Mouse (Mus musculus) testis, adult 10 weeks (tissue): Measurements from ENCODE around the gene Gm47429. TPM values are rescaled to one million over a fixed set of nuclear protein-coding genes. Genes with fewer than 3 reads are reported as not detected.

Experiments used
- polyA plus RNA-seq: library from polyadenylated mRNA; stranded (reverse); fragments of 350-450 nt; fragmentation: Illumina TruSeq; extraction: RNeasy Lipid Tissue Mini Kit (QIAGEN cat#74804); gene quantifications from one replicate; pipeline ENCODE4 v1.2.3, GENCODE M21; 2014; ENCODE audit warnings: low read depth, low replicate concordance

Gene Gm47429
- 268 TPM for polyA plus RNA-seq

DNA sequence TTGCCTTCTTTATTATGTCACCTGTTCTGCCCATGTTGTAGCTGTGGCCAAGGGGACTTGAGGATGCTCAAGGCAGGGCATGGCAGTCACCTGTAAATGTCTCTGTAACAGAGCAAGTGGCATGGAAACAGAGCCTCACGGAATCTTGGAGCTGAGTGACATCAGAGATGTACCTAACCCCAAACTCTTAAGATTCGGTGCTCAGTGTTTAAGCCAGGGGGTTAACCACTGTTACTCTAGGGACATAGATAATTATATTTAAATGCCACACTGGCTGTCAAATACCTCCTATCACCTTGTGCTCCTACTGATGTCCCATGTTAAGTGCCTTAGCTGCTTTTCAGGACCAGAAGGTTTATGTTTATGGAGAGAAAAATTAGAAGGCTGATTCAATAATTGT lies at the start of gene Gm47429:
TSS of gene Gm47429 (minus strand) at position 101 of the 400 bp plus-strand sequence.

GRCm38 (mm10) chr13:50467007-50467406 lies 23.3 kb upstream of the Gm47429 start, which contains the start of gene Nutm2:
TSS of gene Nutm2 (plus strand) at chr13:50467307.

GRCm38 (mm10) chr13:50417389-50418183 lies 26.1 kb downstream of the Gm47429 start, which contains the start of gene Fbxw17:
TSS of gene Fbxw17 (plus strand) at chr13:50417864.

Other genes starting within 250 kb of the Gm47429 start
- 7.0 TPM for gene Gm906, start 193.6 kb downstream of the Gm47429 start, polyA plus RNA-seq
- 7.0 TPM for gene Fbxw17, start 26.0 kb downstream of the Gm47429 start, polyA plus RNA-seq
- gene Nutm2, start 23.4 kb upstream of the Gm47429 start, polyA plus RNA-seq: 1.3 TPM
- gene Gm904, start 199.3 kb upstream of the Gm47429 start, polyA plus RNA-seq: 8.3 TPM